Mouse (Mus musculus) spleen, adult 12 weeks (tissue): ENCODE measurements around the gene Haus3.
A peak's percentile ranks its signal among the peaks of the same experiment; 100 is the strongest.

ENCODE experiments used
- DNase-seq: peaks from one replicate; pipeline ENCODE4 v3.0.0; 2022; ENCODE audit warnings: low spot score

Haus3 gene

GRCm38 (mm10) chr5:34186391-34186790, 17.1 kb upstream of the Haus3 start:
- DNase-seq: no peak

GRCm38 (mm10) chr5:34185791-34186190, 16.5 kb upstream of the Haus3 start:
- no peak for DNase-seq

DNA sequence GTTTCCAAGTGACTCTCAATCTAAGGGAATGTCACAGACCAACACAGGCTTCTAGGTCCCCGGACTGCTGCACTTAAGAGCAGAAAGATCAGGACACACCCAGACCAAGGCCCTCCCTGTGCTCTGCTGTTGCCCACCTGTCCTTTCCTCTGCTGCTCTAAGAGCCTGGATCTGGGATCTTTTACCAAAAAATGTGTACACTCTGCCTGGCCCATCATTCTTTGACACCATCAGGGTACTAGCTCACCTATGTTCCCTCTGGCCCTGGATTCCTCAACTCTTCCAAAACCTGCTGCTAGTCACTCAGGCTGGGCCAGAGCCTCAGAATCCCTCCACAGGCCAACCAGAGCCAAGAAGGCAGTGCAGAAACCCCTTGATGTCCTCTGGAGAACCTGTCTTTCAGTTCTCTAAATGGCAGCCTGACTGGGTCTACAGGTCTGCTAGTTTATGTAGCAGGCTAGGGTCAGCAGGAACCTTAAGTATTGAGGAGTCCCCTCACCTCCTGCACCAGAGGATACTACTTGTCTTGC, 15.8 kb upstream of the Haus3 start:
- DNase-seq: no peak

- no peak for DNase-seq
These were observed 14.6 kb upstream of the Haus3 start for GRCm38 (mm10) chr5:34183976-34184375.

- no peak for DNase-seq
These were observed 14.0 kb upstream of the Haus3 start for GRCm38 (mm10) chr5:34183156-34183880.

GRCm38 (mm10) chr5:34182486-34182885, 13.2 kb upstream of the Haus3 start:
- no peak for DNase-seq

GRCm38 (mm10) chr5:34177821-34178220, 8.5 kb upstream of the Haus3 start:
- no peak for DNase-seq

- peak; percentile 0 for DNase-seq
These were observed 7.8 kb upstream of the Haus3 start for GRCm38 (mm10) chr5:34177091-34177490.

GRCm38 (mm10) chr5:34176691-34177090, 7.4 kb upstream of the Haus3 start:
- DNase-seq: no peak

DNA sequence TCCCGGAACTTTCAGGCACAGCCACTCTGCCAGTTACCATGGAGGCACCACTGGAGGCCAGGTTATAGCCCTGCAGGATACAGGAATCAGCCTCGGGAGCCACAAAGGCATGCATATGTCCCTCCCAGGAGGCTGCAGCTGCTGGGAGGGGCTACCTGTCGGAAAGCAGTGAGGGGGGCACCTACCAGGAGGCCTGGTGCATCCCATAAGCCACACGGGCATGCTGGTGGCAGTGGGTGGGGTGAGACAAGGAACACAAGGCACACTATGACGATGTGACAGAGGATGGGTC, 6.0 kb upstream of the Haus3 start:
- no peak for DNase-seq

GRCm38 (mm10) chr5:34174550-34175402, 5.4 kb upstream of the Haus3 start:
- no peak for DNase-seq

DNA sequence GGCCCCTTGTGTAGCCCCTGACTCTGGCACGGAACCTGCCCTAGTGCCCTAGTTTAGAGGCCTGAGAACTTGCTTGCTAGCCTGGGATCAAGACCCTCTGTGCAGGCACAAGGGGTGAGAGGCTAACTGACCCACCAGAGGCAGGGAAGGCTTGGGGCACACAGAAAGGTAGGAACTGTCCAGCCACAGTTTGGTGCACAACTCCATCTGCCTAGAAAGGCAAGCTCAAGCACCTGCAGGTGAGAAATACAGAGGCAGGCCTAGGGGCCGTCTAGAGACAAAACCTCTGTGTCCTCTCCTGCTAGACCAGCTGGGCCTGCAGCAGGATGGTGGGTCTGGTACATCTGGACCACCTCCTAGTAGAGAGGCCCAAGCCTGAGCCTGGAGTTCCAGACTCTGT, 4.7 kb upstream of the Haus3 start:
- DNase-seq: no peak

- no peak for DNase-seq
These were observed 1.4 kb upstream of the Haus3 start for GRCm38 (mm10) chr5:34170726-34171125.

GRCm38 (mm10) chr5:34169954-34170353, 627 bp upstream of the Haus3 start:
- DNase-seq: no peak

- DNase-seq: no peak
These were observed 1.5 kb downstream of the Haus3 start for GRCm38 (mm10) chr5:34167857-34168256.

- DNase-seq: no peak
These were observed 3.5 kb downstream of the Haus3 start for GRCm38 (mm10) chr5:34165793-34166192.

GRCm38 (mm10) chr5:34148476-34148875, 20.9 kb downstream of the Haus3 start:
- no peak for DNase-seq

DNA sequence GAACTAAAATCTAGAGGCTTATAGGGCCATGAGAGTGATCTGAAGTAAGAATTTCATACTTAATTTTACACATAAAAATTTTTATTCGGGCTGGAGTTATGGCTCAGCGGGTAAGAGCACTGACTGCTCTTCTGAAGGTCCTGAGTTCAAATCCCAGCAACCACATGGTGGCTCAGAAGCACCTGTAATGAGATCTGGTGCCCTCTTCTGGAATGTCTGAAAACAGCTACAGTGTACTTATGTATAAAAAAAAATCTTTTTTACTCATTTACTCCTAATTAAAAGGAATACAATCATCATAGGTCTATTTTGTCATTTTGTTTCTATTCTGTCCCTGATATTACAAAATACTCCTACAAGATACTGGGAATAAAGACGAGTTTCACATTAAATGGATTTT, 21.8 kb downstream of the Haus3 start:
- no peak for DNase-seq

DNA sequence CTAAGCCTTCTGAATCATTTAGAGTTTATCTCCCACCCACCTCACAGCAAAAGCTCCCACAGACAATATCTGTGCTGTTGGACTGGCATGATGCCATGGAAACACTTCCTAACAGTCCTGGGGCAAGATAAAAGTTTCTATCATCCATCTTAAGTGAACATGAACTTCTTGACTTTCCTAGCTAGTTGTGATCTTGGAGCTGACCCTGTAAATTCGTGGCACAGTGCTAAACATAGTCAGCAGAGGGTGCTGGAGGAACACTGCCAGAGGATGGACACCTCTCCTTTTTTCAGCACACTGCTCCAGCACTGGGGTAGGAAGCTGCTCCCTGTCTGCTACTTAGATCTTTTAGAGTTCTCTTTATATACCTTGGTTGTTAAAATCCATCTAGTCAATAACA, 29.6 kb downstream of the Haus3 start:
- DNase-seq: no peak

- DNase-seq: no peak
These were observed 36.6 kb downstream of the Haus3 start for GRCm38 (mm10) chr5:34132731-34133130.

GRCm38 (mm10) chr5:34124131-34124530, 45.2 kb downstream of the Haus3 start:
- DNase-seq: no peak

GRCm38 (mm10) chr5:34119121-34119856, 50.0 kb downstream of the Haus3 start:
- no peak for DNase-seq

- no peak for DNase-seq
These were observed 63.6 kb downstream of the Haus3 start for GRCm38 (mm10) chr5:34105681-34106080.
